Mouse (Mus musculus) MN1 (cell line): ENCODE results near the gene Tmem28.

Experiments used
- DNase-seq: peaks from one replicate; pipeline ENCODE4 v3.0.0-alpha.2; 2016; ENCODE audit warnings: low spot score

The Tmem28 gene

DNA sequence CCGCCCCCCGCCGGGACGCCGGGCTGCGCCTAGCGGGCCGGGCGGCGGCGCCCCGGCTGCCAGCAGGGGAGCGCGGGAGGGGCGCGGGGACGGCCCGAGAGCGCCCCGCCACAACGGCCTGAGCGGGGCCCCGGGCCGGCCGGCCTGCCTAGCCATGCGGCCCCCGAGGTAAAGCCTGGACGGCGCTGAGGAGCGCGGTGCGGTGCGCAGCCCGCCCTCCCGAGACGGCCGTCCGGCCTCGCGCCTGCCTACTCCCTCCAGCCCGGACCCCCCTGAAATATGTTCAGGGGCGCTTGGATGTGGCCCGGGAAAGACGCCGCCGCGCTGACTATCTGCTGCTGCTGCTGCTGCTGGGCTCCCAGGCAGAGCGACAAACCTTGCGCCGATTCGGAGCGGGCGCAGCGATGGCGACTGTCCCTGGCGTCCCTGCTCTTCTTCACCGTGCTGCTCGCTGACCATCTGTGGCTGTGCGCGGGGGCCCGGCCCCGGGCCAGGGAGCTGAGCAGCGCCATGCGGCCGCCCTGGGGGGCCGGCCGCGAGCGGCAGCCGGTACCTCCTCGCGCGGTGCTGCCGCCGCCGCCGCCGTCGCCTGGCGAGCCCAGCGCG, at the start of gene Tmem28:
Gene Tmem28, plus strand, starts transcription at position 232 of the 606 bp plus-strand sequence.
- DNase-seq = no peak

DNA sequence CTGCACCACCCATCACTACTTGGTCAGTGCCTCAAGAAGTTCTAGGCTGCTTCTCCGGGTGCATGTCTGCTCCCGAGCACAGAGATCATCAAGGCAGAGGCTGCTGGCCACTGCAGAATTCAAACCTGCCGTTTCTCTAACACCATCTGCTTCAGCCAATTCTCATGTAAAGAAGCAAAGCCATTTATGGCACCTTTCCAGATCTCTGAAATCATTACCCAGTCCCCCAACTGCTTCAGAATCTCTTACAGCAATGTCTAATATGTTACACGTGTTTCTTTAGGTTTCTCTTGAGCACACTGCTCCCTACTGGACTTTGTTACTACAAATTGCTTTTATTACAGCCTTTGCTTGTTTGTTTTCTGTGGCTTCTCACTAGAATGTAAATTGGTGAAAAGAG, 40.5 kb upstream of the Tmem28 start:
- DNase-seq = no peak

DNA sequence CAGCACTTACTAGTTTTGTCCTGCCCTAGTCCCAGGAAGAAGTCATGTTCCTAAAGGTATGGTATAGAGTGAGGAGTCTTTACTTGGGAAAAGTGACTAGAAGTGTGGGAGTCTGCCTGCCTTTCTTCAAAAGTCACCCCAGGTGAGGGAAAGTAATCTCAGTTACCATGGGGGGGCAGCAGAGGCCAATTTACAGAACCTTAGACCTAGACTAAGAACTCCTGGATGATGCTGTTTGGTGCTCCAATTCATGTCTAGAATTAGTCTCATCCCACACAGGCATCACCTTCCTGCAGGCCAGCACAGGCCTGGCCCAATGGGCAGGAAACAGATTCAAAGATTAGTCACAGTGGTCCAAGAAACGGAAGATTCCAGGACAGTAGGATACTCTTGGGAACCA, 12.4 kb upstream of the Tmem28 start:
- no peak for DNase-seq

DNA sequence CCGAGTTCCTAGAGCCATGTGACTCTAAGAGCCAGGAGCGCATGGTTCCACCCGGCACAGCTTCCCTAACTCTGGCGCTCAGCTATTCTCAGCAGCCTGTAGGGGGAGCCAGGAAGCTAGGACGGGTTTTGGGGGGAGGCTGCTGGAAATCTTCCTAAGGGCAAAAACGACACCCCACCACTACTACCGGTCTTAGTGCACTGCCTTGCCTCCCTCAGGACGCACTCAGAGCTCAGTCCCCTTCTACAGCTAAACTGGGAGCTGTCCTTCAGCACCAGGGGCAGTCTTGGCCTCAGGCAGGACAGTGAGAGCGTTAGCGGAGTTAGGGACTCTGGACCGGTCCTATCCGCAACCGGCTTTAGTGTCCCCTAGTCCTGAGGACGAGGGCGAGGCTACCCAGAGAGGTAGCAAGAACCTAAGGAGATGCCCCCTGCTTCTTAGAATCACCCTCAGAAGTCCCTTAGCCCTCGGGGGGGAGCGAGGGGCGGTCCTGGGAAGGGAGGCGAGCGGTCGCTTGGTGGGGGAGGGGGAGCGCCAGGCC, 1.4 kb upstream of the Tmem28 start:
- DNase-seq = peak; percentile 62

DNA sequence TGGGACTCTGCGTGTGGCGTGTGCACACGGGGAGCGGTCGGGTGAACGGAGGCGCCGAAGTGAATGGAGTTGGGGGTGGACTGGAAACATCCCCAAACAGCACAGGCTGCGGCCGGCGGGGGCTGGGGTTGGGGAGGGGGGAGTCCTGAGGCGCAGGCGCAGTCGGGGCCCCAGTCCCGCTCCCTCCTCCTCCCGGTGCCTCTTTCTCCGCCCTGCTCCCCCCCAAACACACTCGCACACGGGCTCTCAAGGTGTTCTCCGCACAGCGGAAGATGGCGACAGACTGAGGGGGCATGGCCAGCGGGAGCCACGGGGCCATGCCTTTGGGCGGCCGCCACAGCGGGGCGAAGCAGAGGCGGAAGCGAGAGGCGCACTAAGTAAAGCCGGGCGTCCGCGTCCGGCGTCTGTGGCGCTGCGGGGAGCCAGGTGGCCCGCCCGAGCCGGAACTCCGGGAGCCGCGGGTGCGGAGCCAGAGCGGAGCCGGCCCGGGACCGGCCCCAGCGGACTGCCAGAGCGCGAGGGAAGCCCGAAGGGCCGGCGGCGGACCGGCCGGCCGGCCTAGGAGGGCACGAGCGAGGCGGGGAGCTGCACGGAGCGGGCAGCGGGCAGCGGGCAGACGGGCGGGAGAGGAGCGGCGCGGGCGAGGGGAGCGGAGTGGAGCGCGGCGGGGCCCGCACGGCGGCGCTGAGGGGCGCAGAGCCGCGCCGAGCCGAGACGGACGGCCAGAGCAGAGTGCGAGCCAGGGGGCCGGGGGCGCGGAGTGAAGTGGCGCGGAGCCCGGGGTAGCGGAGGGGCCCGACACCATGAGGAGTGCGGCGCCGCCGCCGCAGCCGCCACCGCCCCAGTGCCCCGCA, 658 bp upstream of the Tmem28 start:
- peak; percentile 38 for DNase-seq

DNA sequence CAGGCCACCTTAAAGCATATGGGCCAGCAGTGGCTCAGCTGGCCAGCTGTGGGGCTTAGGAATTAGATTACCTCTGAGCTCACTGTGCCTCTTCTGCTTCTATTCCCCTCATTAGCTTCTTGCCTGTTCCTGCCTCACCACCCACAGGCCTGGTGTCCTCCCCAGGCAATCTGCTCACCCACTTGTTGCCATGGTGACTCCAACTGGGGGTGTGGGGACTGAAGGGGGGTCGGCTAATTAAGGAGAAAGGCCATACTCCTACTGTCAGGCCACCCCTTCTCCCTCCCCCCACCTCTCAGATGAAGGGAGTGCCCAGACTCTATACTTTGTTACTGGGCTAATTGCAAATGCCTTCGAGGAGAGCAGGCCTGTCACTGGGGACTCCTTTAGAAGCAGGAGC, 21.3 kb downstream of the Tmem28 start:
- peak; percentile 11 for DNase-seq

DNA sequence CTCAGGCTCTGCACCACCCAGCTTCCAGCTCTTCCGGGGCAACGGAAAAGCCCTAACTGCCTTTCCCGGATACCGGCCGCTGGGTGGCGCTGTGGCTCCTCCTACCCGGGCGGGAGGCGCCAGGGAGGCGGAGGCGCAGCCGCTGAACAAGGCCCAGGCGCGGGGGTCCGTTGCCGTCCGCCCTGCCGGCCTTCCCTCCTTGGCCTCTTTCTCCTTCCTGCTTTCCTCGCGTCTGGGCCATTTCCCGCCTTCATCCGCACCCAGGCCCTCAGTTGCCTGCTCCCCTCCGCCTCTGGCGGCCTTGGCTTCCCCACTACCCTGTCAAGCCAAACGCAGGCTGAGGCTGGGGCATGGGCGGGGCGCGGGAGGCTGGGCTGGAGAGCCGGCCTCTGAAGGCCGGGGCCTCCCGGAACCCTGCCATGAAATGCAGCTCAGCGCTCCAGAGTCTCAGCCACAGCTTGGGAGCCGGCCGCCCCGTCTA, 32.5 kb downstream of the Tmem28 start:
- DNase-seq = peak; percentile 49

DNA sequence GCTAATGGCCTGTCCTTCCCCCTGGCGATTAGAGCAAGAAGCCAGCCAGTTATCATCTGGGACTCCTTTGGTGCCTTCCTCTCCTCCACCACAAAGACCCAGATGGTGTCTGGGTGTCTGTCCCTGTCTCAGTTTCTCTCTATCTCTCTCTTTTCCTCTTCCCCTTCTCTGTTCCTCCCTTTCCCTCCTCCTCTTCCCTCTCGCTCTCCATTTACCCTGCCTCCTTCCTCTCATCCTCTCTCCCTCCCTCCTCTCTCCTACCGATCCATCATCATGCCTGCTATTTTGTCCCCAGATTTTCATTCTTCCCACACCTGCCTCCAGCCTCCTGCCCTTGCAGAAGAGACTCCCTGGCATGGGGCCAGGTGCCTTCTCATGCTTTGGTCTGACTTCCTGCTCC, 33.0 kb downstream of the Tmem28 start:
- no peak for DNase-seq

DNA sequence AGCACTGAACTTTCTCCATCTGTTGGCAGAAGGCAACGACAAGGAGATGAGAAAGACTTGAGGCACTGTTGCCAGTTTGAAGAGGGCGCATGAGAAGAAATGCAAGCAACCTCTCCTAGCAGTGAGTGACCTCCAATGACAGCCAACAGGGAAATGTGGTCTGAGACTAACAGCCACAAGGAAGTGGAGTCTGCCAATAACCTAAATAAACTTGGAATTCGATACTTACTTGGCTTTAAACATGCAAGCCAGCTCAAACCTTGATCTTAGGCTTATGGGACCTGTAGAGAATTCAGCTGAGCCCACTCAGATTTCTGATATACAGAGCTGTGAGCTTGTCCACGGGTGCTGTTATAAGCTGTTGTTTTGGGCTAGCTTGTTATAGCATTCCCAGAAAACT, 51.4 kb downstream of the Tmem28 start:
- no peak for DNase-seq

DNA sequence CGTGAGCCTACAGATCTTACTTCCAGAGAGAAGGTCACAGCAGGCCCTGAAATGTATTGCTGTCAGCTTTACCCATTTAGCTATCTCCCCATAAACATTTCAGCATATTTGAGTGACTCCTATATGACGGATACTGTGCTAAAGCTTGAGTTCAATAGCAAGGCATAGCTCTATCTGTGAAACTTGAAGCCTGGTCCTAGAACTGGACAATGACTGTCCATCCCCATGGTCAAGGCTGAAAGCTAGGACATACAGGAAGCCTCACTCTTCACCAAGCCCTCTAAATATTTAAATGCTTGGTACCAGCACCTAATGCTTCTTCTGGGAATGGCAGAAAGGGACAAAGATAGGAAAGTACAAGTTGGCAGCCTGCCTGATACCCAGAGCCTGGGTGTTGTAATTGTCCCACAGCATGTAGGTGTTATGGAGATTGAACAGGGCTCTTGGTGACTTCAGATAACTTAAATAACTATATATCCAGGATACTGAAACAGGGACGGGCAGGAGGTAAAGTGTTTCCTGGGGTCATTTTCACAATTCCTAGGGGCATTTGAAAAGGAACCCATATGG, 51.9 kb downstream of the Tmem28 start:
- no peak for DNase-seq

DNA sequence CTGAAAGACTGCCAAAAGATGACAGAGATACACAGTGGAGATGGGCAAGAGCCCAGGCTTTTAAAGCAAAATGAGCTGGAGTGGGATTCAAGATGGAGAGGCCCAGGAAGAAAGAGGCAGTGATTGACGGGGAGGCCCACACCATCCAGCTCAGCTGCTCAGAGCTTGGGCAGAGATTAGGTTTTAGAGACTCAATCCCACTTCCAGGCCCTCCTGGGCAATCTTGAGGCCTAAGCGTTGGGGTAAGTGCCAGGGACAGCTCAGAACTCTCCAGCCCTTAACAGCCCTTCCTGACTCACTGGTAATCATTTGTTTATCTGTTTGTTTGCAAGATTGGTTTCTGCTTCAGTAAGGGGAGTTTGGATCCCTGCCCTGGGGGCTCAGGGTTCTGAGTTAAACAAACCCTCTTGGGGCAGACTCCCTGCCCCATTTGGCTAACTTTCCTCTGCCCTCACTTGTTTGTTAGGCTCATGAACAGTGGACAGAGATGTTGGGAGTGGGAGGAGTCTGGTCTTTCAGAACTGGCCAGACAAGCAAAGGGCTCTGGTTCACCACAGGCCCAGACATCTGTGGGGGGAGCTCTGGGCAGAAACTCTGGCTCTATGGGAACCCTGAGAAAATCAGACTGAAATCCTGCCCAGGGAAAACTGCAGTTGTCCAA, 52.6 kb downstream of the Tmem28 start:
- DNase-seq = no peak

DNA sequence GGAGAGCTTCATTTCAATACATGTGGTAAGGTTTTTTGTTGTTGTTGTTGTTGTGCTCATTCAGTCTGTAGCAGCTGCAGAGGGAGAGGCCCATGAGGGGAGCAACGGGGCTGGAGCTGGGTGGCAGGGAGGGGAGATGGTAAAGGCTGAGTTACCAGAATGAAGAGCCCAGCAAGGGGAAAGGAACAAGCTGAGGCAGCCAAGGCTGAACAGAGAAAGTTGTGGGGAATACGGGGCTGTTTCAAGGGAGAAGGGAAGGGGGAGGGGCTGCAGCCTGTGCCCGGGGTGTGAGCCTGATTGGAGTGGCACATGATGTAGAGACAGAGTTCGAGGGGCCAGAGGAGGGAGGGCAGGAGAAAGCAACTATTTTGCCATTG, 53.1 kb downstream of the Tmem28 start:
- DNase-seq = no peak

DNA sequence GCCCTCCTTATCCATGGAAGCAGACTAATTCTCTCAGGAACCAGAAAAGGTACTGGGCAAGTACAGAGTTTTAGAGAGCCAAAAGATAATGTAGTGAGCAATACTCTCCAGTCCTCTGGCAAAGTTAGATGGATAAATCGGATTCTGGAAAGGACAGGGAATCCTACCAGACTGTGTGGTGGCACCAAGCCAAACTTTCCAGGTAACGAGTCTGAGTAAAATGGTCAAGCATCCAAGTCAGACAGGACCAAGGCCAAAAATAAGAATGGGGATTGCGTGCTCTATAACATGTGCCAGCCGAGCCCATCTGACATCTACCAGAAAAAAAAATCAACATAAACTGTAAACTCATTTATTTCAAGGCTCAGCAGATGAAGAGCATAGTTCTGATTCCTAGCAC, 56.0 kb downstream of the Tmem28 start:
- no peak for DNase-seq

DNA sequence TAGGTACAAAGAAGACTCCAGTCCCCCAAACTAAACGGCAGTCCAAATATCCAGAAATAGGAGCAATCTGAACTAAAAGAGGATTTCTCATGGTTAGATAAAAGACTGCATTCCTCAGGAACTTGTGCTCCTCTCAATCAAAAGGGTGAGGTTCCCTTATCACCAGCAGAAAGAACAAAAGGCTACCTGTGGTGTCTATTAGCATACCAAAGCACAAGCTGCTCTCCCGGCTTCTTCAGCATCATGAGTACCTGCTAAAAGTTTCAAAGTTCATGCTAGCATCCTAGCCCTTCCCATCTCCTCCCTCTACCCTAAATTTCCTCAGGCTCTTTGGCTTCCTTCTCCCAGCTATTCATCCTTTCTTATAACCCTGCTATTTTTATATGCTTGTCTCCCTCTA, 62.6 kb downstream of the Tmem28 start:
- DNase-seq = no peak
